Mouse (Mus musculus): ENCODE data around the gene Fnbp1. TPM values are rescaled to one million over a fixed set of nuclear protein-coding genes. Genes with fewer than 3 reads are reported as not detected.

The Fnbp1 gene
- polyA plus RNA-seq, 1 experiment from 2014 or later, result 7.9 TPM

DNA sequence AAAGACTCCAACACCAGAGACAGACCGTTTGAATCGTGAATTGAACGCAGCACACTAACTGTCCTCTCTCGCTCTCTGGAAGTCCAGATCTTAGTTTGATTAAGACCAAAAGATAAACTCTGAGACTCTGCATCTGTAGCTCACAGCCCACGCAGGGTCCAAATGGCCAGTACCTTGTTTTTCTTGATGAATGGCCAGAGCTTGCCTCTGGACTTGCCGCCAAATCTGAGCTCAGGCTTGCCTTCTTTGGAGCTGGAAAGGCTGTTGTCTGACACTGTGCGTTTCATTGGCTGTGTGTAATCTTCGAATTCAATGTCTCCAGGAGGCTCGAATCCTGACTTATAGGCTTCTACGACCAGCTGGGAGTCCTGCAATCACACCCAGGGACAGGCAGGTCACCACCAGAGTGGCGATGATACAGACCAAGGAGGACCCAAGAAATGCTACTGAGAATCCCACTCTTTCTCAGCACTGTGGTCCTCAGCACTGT lies 87.9 kb downstream of the Fnbp1 start:
- Histone ChIP-seq H3K27ac (ENCODE audit: low read depth, low read length) (no peak overlapping the region), H3K9me3 (replicated peaks; ENCODE audit: control insufficient read depth, low read length) (no peaks in the 10 kb centered on the region), H3K4me1 (ENCODE audit: control insufficient read depth, insufficient read depth, low read length) (no peaks in the 10 kb centered on the region), H3K36me3 (ENCODE audit: control insufficient read depth, insufficient read depth, low read length) (peaks cover 20% of the 10 kb centered on the region), H3K4me2 (ENCODE audit: low read length) (no peak overlapping the region), H3K27me3 (replicated peaks; ENCODE audit: control insufficient read depth, insufficient read depth, low read length) (no peaks in the 10 kb centered on the region), H3K4me3 (ENCODE audit: low read depth, low read length) (no peak overlapping the region), H3K9ac (ENCODE audit: low read length) (no peak overlapping the region)
- ATAC-seq, result no peak
- 93% methylated on average over 11 of the region's 11 CpGs for WGBS
- DNase-seq (ENCODE audit: low spot score), result no peak

DNA sequence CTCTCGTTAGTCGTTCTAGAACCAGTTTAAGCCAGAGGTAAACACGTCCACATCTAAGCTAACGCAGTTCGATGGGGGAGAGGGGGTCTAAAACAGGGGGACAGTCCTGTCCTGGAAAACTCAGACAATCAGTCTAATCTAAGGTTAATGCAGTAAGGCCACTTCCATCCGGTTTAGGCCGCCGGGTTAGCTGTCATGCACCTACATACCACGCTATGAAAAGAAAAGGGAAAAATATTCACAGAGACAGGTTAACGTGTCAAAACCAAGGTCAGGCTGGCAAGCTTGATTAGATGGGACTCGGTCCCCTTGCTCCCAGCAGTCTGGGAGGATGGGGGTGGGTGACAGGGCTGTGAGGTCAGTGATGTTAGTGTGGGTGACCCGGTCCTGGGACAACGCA lies 88.4 kb downstream of the Fnbp1 start:
- 92% methylated on average over 13 of the region's 13 CpGs for WGBS
- Histone ChIP-seq H3K4me3 (ENCODE audit: low read depth, low read length) (no peak overlapping the region), H3K36me3 (ENCODE audit: control insufficient read depth, insufficient read depth, low read length) (peaks cover 20% of the 10 kb centered on the region)

DNA sequence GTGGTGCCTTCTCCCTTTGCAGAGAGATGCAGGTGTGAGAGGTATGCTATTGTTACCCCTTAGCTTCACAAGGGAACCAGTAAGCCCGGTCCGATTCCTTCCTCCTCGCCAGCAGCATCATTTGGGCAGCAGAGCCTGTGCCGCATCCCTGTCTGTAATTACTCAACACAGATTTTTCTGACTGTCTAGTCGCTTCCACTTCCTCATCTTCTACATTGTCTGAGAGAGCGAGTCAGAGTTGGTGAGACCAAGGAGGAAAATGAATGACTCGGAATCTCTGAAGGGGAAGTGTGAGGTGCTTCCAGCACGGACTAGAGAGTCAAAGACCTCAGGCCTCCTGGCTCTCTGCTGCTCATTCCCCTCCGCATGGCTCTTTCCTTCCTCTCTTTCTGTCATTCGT lies 89.4 kb downstream of the Fnbp1 start:
- H3K27ac ChIP-seq (ENCODE audit: low read depth, low read length), result no peak overlapping the region
- no peaks in the 10 kb centered on the region for H3K27me3 ChIP-seq (replicated peaks; ENCODE audit: control insufficient read depth, insufficient read depth, low read length)
- peaks cover 22% of the 10 kb centered on the region for H3K36me3 ChIP-seq (ENCODE audit: control insufficient read depth, insufficient read depth, low read length)
- no peaks in the 10 kb centered on the region for H3K9me3 ChIP-seq (replicated peaks; ENCODE audit: control insufficient read depth, low read length)
- no peak overlapping the region for H3K4me2 ChIP-seq (ENCODE audit: low read length)
- ATAC-seq (no peak), DNase-seq (ENCODE audit: low spot score) (no peak)
- 89% methylated on average over 10 of the region's 10 CpGs for WGBS
- H3K9ac ChIP-seq (ENCODE audit: low read length), result no peak overlapping the region
- no peaks in the 10 kb centered on the region for H3K4me1 ChIP-seq (ENCODE audit: control insufficient read depth, insufficient read depth, low read length)
- no peak overlapping the region for H3K4me3 ChIP-seq (ENCODE audit: low read depth, low read length)

More for the DNA sequence above, 88.4 kb downstream of the Fnbp1 start:
- no peak overlapping the region for H3K27ac ChIP-seq (ENCODE audit: low read depth, low read length)
- H3K4me2 ChIP-seq (ENCODE audit: low read length), result no peak overlapping the region
- no peak for DNase-seq (ENCODE audit: low spot score)
- H3K4me1 ChIP-seq (ENCODE audit: control insufficient read depth, insufficient read depth, low read length), result no peaks in the 10 kb centered on the region
- H3K27me3 ChIP-seq (replicated peaks; ENCODE audit: control insufficient read depth, insufficient read depth, low read length), result no peaks in the 10 kb centered on the region
- H3K9ac ChIP-seq (ENCODE audit: low read length), result no peak overlapping the region
- ATAC-seq, result no peak
- no peaks in the 10 kb centered on the region for H3K9me3 ChIP-seq (replicated peaks; ENCODE audit: control insufficient read depth, low read length)

DNA sequence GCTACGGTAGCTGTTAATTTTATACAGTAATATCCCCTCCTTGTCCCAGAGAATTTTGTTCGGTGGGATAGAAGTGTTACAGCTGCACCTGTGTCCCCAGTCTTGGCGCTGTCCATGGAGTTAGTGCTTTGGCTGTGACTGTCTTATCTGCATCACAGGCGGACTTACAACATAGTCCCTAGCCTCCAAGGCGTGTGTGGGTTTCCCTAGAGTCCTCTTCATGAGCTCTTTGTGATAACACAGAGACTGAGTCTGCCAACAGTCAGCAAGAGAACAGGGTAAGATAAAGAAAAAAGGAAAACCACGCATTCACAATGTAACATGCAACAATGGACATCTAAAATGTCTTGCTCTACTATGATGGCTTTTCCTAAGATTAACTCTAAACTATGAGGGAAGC lies 93.8 kb downstream of the Fnbp1 start:
- Histone ChIP-seq H3K36me3 (ENCODE audit: control insufficient read depth, insufficient read depth, low read length) (0 out of 2 replicates have a peak, but pooled peaks cover 4% of the 10 kb centered on the region), H3K27ac (ENCODE audit: low read depth, low read length) (no peak overlapping the region), H3K9ac (ENCODE audit: low read length) (no peak overlapping the region), H3K4me2 (ENCODE audit: low read length) (no peak overlapping the region), H3K4me1 (ENCODE audit: control insufficient read depth, insufficient read depth, low read length) (no peaks in the 10 kb centered on the region), H3K4me3 (ENCODE audit: low read depth, low read length) (no peak overlapping the region), H3K9me3 (replicated peaks; ENCODE audit: control insufficient read depth, low read length) (no peaks in the 10 kb centered on the region), H3K27me3 (replicated peaks; ENCODE audit: control insufficient read depth, insufficient read depth, low read length) (no peaks in the 10 kb centered on the region)
- no peak for DNase-seq (ENCODE audit: low spot score)
- no peak for ATAC-seq
- 94% methylated on average over 6 of the region's 6 CpGs for WGBS

DNA sequence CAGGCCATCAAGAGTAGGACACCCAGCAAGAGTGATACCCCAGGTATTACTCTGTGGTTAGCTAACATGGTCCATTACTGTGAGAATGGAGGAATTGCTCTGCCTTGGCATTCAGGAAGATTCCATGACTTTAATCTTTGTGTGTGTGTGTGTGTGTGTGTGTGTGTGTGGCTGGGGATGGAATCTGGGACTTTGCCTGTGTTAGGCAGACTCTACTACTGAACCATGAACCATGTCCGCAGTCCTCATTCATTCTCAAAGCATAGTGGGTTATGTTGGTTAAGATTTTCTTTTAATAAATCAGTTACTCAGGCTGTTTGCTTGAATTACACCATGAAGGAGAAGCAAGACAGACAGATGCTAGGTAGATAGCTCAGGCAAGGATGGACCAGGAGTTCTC lies 98.0 kb downstream of the Fnbp1 start:
- 100% methylated on average over 1 of the region's 1 CpGs for WGBS
- ATAC-seq (no peak), DNase-seq (ENCODE audit: low spot score) (no peak)
- H3K27me3 ChIP-seq (replicated peaks; ENCODE audit: control insufficient read depth, insufficient read depth, low read length), result no peaks in the 10 kb centered on the region
- no peaks in the 10 kb centered on the region for H3K4me1 ChIP-seq (ENCODE audit: control insufficient read depth, insufficient read depth, low read length)
- no peak overlapping the region for H3K9ac ChIP-seq (ENCODE audit: low read length)
- H3K4me3 ChIP-seq (ENCODE audit: low read depth, low read length), result no peak overlapping the region
- H3K9me3 ChIP-seq (replicated peaks; ENCODE audit: control insufficient read depth, low read length), result no peaks in the 10 kb centered on the region
- H3K27ac ChIP-seq (ENCODE audit: low read depth, low read length), result no peak overlapping the region
- H3K36me3 ChIP-seq (ENCODE audit: control insufficient read depth, insufficient read depth, low read length), result peaks cover 10% of the 10 kb centered on the region; the same call in 1 of the 2 replicates
- no peak overlapping the region for H3K4me2 ChIP-seq (ENCODE audit: low read length)

DNA sequence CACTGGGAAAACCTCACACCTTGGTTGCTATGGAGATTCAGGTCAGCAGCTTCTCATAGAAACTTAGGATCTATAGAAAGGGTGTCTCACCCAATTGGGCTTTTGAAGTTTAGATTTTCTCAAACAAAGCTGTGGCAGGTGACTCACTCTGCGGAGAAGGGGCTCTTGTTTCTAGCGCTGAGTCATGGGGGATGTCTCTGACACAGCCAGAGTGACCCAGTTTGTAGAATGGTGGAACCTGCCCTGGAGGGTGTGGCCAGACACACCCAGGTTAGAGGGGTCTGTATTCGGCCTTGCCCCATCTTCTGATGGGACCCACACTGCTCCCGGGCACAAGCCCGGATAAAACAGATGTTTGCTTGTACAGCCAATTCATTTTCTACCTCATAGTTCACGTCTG lies 98.9 kb downstream of the Fnbp1 start:
- ATAC-seq, result no peak
- H3K4me3 ChIP-seq (ENCODE audit: low read depth, low read length), result no peak overlapping the region
- no peaks in the 10 kb centered on the region for H3K27me3 ChIP-seq (replicated peaks; ENCODE audit: control insufficient read depth, insufficient read depth, low read length)
- WGBS, result 87% methylated on average over 6 of the region's 6 CpGs
- H3K4me2 ChIP-seq (ENCODE audit: low read length), result no peak overlapping the region
- no peak overlapping the region for H3K9ac ChIP-seq (ENCODE audit: low read length)
- H3K4me1 ChIP-seq (ENCODE audit: control insufficient read depth, insufficient read depth, low read length), result no peaks in the 10 kb centered on the region
- H3K9me3 ChIP-seq (replicated peaks; ENCODE audit: control insufficient read depth, low read length), result no peaks in the 10 kb centered on the region
- DNase-seq (ENCODE audit: low spot score), result no peak
- H3K36me3 ChIP-seq (ENCODE audit: control insufficient read depth, insufficient read depth, low read length), result peaks cover 10% of the 10 kb centered on the region; the same call in 1 of the 2 replicates
- H3K27ac ChIP-seq (ENCODE audit: low read depth, low read length), result no peak overlapping the region

DNA sequence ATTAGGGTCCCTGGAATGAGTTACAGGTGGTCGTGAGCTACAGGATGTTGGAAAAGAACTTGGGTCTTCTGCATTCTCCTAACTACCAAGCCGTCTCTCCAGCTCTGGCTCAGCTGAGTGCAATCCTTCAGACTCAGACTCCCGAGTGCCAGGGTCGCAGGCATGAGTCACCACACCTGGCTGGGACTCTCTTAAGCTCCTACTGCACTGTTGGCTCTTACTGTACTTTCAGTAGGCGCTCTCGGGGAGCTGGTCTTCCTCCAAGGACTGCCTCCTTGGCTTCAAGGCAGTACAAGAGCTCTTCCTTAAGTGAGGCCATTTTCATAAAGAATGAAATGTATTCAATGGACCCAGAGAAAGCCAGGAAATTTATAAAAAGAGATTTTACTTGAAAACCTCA lies 100.4 kb downstream of the Fnbp1 start:
- no peak overlapping the region for H3K4me2 ChIP-seq (ENCODE audit: low read length)
- WGBS, result 93% methylated on average over 6 of the region's 6 CpGs
- no peak for DNase-seq (ENCODE audit: low spot score)
- H3K9me3 ChIP-seq (replicated peaks; ENCODE audit: control insufficient read depth, low read length), result no peaks in the 10 kb centered on the region
- no peak overlapping the region for H3K27ac ChIP-seq (ENCODE audit: low read depth, low read length)
- H3K27me3 ChIP-seq (replicated peaks; ENCODE audit: control insufficient read depth, insufficient read depth, low read length), result no peaks in the 10 kb centered on the region
- no peak overlapping the region for H3K9ac ChIP-seq (ENCODE audit: low read length)
- peaks cover 10% of the 10 kb centered on the region; the same call in 1 of the 2 replicates for H3K36me3 ChIP-seq (ENCODE audit: control insufficient read depth, insufficient read depth, low read length)
- H3K4me3 ChIP-seq (ENCODE audit: low read depth, low read length), result no peak overlapping the region
- no peak for ATAC-seq
- no peaks in the 10 kb centered on the region for H3K4me1 ChIP-seq (ENCODE audit: control insufficient read depth, insufficient read depth, low read length)

DNA sequence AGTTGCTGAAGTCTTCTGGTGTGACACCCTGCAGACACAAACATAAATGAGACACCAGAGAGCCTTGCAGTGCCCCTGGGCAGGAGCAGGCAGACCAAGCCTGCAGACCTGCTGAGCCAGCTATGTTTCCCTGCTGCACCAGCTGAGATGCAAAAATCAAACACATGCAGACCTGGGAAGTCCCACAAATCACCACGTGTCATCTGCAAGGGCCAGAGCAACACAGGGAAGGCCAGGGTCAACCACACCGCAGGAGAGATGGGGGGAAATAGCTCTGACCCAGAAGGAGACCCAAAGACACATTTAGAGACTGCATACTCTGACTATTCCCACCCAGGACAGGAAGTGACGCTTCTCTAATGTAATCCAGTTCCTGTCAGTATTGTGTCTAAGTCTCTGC lies 101.3 kb downstream of the Fnbp1 start:
- ATAC-seq, result no peak
- Histone ChIP-seq H3K36me3 (ENCODE audit: control insufficient read depth, insufficient read depth, low read length) (peaks cover 15% of the 10 kb centered on the region), H3K27me3 (replicated peaks; ENCODE audit: control insufficient read depth, insufficient read depth, low read length) (no peaks in the 10 kb centered on the region), H3K4me3 (ENCODE audit: low read depth, low read length) (no peak overlapping the region), H3K4me1 (ENCODE audit: control insufficient read depth, insufficient read depth, low read length) (no peaks in the 10 kb centered on the region), H3K9me3 (replicated peaks; ENCODE audit: control insufficient read depth, low read length) (no peaks in the 10 kb centered on the region), H3K4me2 (ENCODE audit: low read length) (no peak overlapping the region), H3K9ac (ENCODE audit: low read length) (no peak overlapping the region), H3K27ac (ENCODE audit: low read depth, low read length) (no peak overlapping the region)
- DNase-seq (ENCODE audit: low spot score), result no peak
- 93% methylated on average over 3 of the region's 3 CpGs for WGBS

DNA sequence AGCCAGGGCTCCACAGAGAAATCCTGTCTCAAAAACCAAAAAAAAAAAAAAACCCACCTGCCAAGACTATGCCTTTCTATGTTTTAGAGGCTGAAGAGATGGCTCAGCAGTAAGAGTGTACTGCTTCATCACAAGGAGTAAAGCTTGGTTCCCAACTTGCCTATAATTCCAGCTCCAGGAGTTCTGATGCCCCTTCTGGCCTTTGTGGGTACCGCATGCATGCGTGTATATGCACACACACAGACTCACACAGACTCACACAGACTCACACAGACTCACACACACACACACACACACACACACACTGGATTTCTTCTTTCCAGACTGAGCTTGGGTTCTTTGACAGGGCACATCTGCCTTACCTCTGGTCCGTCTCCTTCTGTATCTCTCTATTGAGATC lies 101.8 kb downstream of the Fnbp1 start:
- WGBS, result 96% methylated on average over 3 of the region's 3 CpGs
- ATAC-seq, result no peak
- no peak overlapping the region for H3K4me3 ChIP-seq (ENCODE audit: low read depth, low read length)
- H3K27me3 ChIP-seq (replicated peaks; ENCODE audit: control insufficient read depth, insufficient read depth, low read length), result no peaks in the 10 kb centered on the region
- H3K4me2 ChIP-seq (ENCODE audit: low read length), result no peak overlapping the region
- no peak for DNase-seq (ENCODE audit: low spot score)
- no peak overlapping the region for H3K9ac ChIP-seq (ENCODE audit: low read length)
- H3K27ac ChIP-seq (ENCODE audit: low read depth, low read length), result no peak overlapping the region
- peaks cover 19% of the 10 kb centered on the region for H3K36me3 ChIP-seq (ENCODE audit: control insufficient read depth, insufficient read depth, low read length)
- no peaks in the 10 kb centered on the region for H3K9me3 ChIP-seq (replicated peaks; ENCODE audit: control insufficient read depth, low read length)
- no peaks in the 10 kb centered on the region for H3K4me1 ChIP-seq (ENCODE audit: control insufficient read depth, insufficient read depth, low read length)

Measured in forebrain, embryonic 14.5 days (tissue).